Mouse (Mus musculus) thymus, adult 2 months (tissue): ENCODE results near the gene Gcc2.

ENCODE experiments used
- CTCF ChIP-seq: fragments of 200-500 bp; IDR thresholded peaks from 2 replicates; pipeline ENCODE4 v1.5.1; 2012; ENCODE audit warnings: mild to moderate bottlenecking, control low read depth, low read length, moderate library complexity, borderline replicate concordance; ENCODE audit not compliant: control insufficient read depth, poor library complexity, insufficient read depth; ENCODE audit errors: extremely low read depth
- POLR2A ChIP-seq: fragments of 200-500 bp; IDR thresholded peaks from 2 replicates; pipeline ENCODE4 v1.6.1; 2012; ENCODE audit warnings: mild to moderate bottlenecking, low read length, control low read depth, moderate library complexity; ENCODE audit not compliant: control insufficient read depth, poor library complexity, insufficient read depth; ENCODE audit errors: extremely low read depth

DNA sequence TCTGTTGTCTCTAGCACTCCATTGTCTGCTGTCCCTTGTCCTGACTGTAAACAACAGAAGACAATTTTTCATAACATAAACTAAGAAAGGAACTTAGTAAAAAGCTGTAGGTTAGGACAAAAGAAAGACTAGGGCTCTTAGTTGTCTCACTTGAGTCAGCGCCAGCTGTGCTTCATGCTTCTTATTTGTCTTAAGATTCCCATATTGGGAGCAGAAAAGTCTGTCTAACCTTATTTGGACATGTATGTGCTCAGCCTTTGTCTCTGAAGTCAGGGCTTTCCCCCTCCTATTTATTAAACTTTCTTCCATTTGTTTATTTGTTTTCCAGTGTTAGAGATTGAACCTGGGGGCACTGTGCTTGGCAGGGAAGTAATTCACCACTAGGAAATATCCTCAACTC, 80.9 kb downstream of the Gcc2 start:
- no peak for TF ChIP-seq CTCF
- no peak for TF ChIP-seq POLR2A
